Mouse (Mus musculus): ENCODE measurements around the gene Gm14435. TPM values are rescaled to one million over a fixed set of nuclear protein-coding genes. Genes with fewer than 3 reads are reported as not detected.
"Not testable (repeated sequence)": the region's sequence is repeated elsewhere in the genome, so short reads cannot be mapped to it uniquely, and the experiment has no call there.

Gm14435 gene
- 11.2 and 11.5 TPM in 2 replicates for polyA plus RNA-seq (2016; fragmentation: Nextera tagmentation; extraction: Ambion mirVana)

DNA sequence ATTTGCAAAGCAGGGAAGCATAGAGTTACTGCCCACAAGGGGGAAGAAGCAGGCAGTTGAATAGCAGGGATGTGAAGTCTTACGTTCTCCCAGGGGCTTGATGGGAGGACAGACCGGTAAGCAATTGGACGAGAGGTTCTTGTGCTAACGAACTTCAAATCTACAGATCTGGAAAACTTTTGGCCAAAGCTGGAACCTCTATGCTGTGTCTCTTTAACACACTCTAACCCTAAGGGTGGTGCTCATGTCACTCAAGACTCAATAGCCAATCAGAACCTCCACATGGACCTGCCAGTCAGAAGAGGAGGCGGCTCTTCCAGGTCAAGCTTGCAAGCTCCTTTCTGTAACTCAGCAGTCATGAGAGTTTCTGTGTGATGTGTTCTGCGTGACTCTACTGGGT, at the start of gene Gm14435:
Gm14435 (plus strand) TSS at position 301 of the 400 bp plus-strand sequence.
- H3K36me3 ChIP-seq (replicated peaks); H3K4me1 ChIP-seq; H3K4me3 ChIP-seq; DNase-seq (ENCODE audit: low spot score); H3K27ac ChIP-seq (replicated peaks); H3K27me3 ChIP-seq (replicated peaks; ENCODE audit: low read depth, poor library complexity, severe bottlenecking); H3K9me3 ChIP-seq: not testable (repeated sequence)
- no CpG with 5 or more reads among the region's 6 CpGs for WGBS

Other genes starting within 250 kb of the Gm14435 start
- gene 2210418O10Rik, start 197.0 kb upstream of the Gm14435 start, polyA plus RNA-seq (2016; fragmentation: Nextera tagmentation; extraction: Ambion mirVana): 8.4 and 13.7 TPM in 2 replicates
- gene Gm11009, start 104.1 kb upstream of the Gm14435 start, polyA plus RNA-seq (2016; fragmentation: Nextera tagmentation; extraction: Ambion mirVana): not detected in 2 replicates
- gene Gm14434, start 63.2 kb downstream of the Gm14435 start, polyA plus RNA-seq (2016; fragmentation: Nextera tagmentation; extraction: Ambion mirVana): 1.1 and 11.4 TPM in 2 replicates
- gene Zfp967, start 97.5 kb downstream of the Gm14435 start, polyA plus RNA-seq (2016; fragmentation: Nextera tagmentation; extraction: Ambion mirVana): not detected in 2 replicates
- gene Gm14308, start 212.8 kb downstream of the Gm14435 start, polyA plus RNA-seq (2016; fragmentation: Nextera tagmentation; extraction: Ambion mirVana): 18.0 TPM in 2 replicates
- gene Zfp973, start 246.9 kb downstream of the Gm14435 start, polyA plus RNA-seq (2016; fragmentation: Nextera tagmentation; extraction: Ambion mirVana): 9.7 and 16.5 TPM in 2 replicates

Data from embryonic facial prominence, embryonic 10.5 days (tissue).